In genomic region chr15:37099176-37099575, GRCm38 (mm10) we compare ENCODE assay signal across 21 mouse cellular contexts.
DNase-seq lines count a peak whose midpoint lies in the region; ATAC-seq and TF ChIP-seq lines count a peak whose summit lies in the region.
"Had no signal": no experiment of that assay in that cellular context is flagged by ENCODE, and none has a peak within 500 bp of the region (broad histone marks: within the 10 kb centered on the region; RNA-seq: fewer than 3 reads in every experiment).

No protein-coding gene starts in this region.

- no peak overlapping the region for H3K27ac ChIP-seq in kidney, embryonic 15.5 days
- H3K27ac ChIP-seq in kidney, embryonic 14.5 days (ENCODE audit: low read depth, low read length), result no peak overlapping the region
- peak overlapping the region; percentile 65 for H3K27ac ChIP-seq in MEL (ENCODE audit: control insufficient read depth, low read depth, low read length)
- H3K27ac ChIP-seq in liver, embryonic 13.5 days, result peak overlapping the region; percentile 58
- H3K27ac ChIP-seq: embryonic facial prominence, embryonic 13.5 days; forebrain, embryonic 12.5 days; heart, embryonic 10.5 days; hindbrain, embryonic 13.5 days had no signal

- peaks cover 4% of the 10 kb centered on the region; the same call in 1 of the 2 replicates for H3K4me1 ChIP-seq in kidney, embryonic 15.5 days
- H3K4me1 ChIP-seq in kidney, embryonic 14.5 days (ENCODE audit: control insufficient read depth, insufficient read depth, low read length), result no peaks in the 10 kb centered on the region
- peaks cover 15 to 16% of the 10 kb centered on the region in 2 experiments; a peak in 3 of 4 replicates for H3K4me1 ChIP-seq in MEL (ENCODE audit: control insufficient read depth in 1 of 2, insufficient read depth in 2 of 2, low read length in 2 of 2)
- peaks cover 27% of the 10 kb centered on the region for H3K4me1 ChIP-seq in liver, embryonic 13.5 days (replicated peaks)
- H3K4me1 ChIP-seq: embryonic facial prominence, embryonic 13.5 days; heart, embryonic 10.5 days had no signal

- 84% methylated on average over 1 of the region's 1 CpGs for WGBS in kidney, embryonic 15.5 days
- WGBS in kidney, embryonic 14.5 days, result 79% methylated on average over 1 of the region's 1 CpGs
- 86% methylated on average over 1 of the region's 1 CpGs for WGBS in liver, embryonic 13.5 days (ENCODE audit: insufficient replicate concordance)

- no peak overlapping the region for H3K4me2 ChIP-seq in kidney, embryonic 15.5 days
- H3K4me2 ChIP-seq in kidney, embryonic 14.5 days (replicated peaks; ENCODE audit: low read depth, low read length), result no peak overlapping the region
- H3K4me2 ChIP-seq in liver, embryonic 13.5 days, result peak overlapping the region; percentile 58; the same call in 1 of the 2 replicates

- no peak for TF ChIP-seq RAD21 in MEL (IDR thresholded peaks at IDR 0.05; ENCODE audit: low read depth, low read length)

- no peak overlapping the region for H3K9ac ChIP-seq in kidney, embryonic 15.5 days
- H3K9ac ChIP-seq in kidney, embryonic 14.5 days (ENCODE audit: low read depth, low read length), result no peak overlapping the region
- no peak overlapping the region for H3K9ac ChIP-seq in MEL (ENCODE audit: control insufficient read depth, low read depth, low read length, poor library complexity, severe bottlenecking)
- no peak overlapping the region for H3K9ac ChIP-seq in liver, embryonic 13.5 days
- H3K9ac ChIP-seq: embryonic facial prominence, embryonic 13.5 days; forebrain, embryonic 12.5 days; hindbrain, embryonic 13.5 days had no signal

- TF ChIP-seq EP300 in MEL (IDR thresholded peaks at IDR 0.05; ENCODE audit: low read depth in 1 of 2, low read length in 2 of 2), result no peak

- no peaks in the 10 kb centered on the region for H3K36me3 ChIP-seq in kidney, embryonic 15.5 days
- no peaks in the 10 kb centered on the region for H3K36me3 ChIP-seq in kidney, embryonic 14.5 days (ENCODE audit: control insufficient read depth, insufficient read depth, low read length)
- peaks cover 0 to 15% of the 10 kb centered on the region in 2 experiments; a peak in 2 of 4 replicates for H3K36me3 ChIP-seq in MEL (ENCODE audit: control insufficient read depth in 1 of 2, insufficient read depth in 2 of 2, low read length in 2 of 2)
- no peaks in the 10 kb centered on the region for H3K36me3 ChIP-seq in liver, embryonic 13.5 days
- H3K36me3 ChIP-seq: embryonic facial prominence, embryonic 13.5 days; forebrain, embryonic 12.5 days; heart, embryonic 10.5 days; hindbrain, embryonic 13.5 days had no signal

- no peaks in the 10 kb centered on the region for H3K9me3 ChIP-seq in kidney, embryonic 15.5 days (replicated peaks)
- no peaks in the 10 kb centered on the region for H3K9me3 ChIP-seq in kidney, embryonic 14.5 days (ENCODE audit: control insufficient read depth, low read length)
- no peaks in the 10 kb centered on the region for H3K9me3 ChIP-seq in MEL (replicated peaks; ENCODE audit: insufficient read depth, low read length)
- no peaks in the 10 kb centered on the region for H3K9me3 ChIP-seq in liver, embryonic 13.5 days (replicated peaks)
- H3K9me3 ChIP-seq: embryonic facial prominence, embryonic 13.5 days; forebrain, embryonic 12.5 days; heart, embryonic 10.5 days; hindbrain, embryonic 13.5 days had no signal

- DNase-seq in kidney, adult 11 months, result peak; percentile 47
- DNase-seq in kidney, postnatal 25 days, result peak; percentile 23 to 68
- DNase-seq in MEL (ENCODE audit: low read depth, low spot score), result no peak
- no peak for DNase-seq in liver, embryonic 13.5 days
- DNase-seq in right cerebral cortex, postnatal 10 days (ENCODE audit: low spot score in 2 of 2), result no peak
- DNase-seq: adrenal gland, adult 8-10 months; adrenal gland, postnatal 36 days; cerebellum, adult 11 months; cerebellum, adult 8-10 months; cerebellum, postnatal 25 days; gastrocnemius, postnatal 10 days; heart, adult 18-20 months; heart, postnatal 10 days; heart, postnatal 4 days had no signal

- ATAC-seq in kidney, embryonic 15.5 days (replicated peaks; ENCODE audit: low FRiP score), result no peak
- ATAC-seq in kidney, embryonic 14.5 days (ENCODE audit: low FRiP score, low TSS enrichment), result no peak
- ATAC-seq in liver, embryonic 13.5 days (ENCODE audit: low read depth), result no peak
- ATAC-seq in CD4-positive, CD25-positive, alpha-beta regulatory T cell, adult 4 months, result no peak

- TF ChIP-seq POLR2A in MEL (IDR thresholded peaks at IDR 0.05; ENCODE audit: control insufficient read depth in 1 of 2, insufficient read depth in 1 of 2, low read depth in 1 of 2, low read length in 2 of 2, poor library complexity in 1 of 2), result no peak

- no peaks in the 10 kb centered on the region for H3K79me2 ChIP-seq in MEL (ENCODE audit: control insufficient read depth, insufficient read depth, low read length, poor library complexity)

- H3K4me3 ChIP-seq in kidney, embryonic 15.5 days (replicated peaks), result no peak overlapping the region
- no peak overlapping the region for H3K4me3 ChIP-seq in kidney, embryonic 14.5 days (ENCODE audit: low read length)
- no peak overlapping the region for H3K4me3 ChIP-seq in MEL (ENCODE audit: control insufficient read depth in 1 of 2, insufficient read depth in 1 of 2, low read depth in 2 of 2, low read length in 2 of 2)
- H3K4me3 ChIP-seq in liver, embryonic 13.5 days (replicated peaks), result no peak overlapping the region
- H3K4me3 ChIP-seq: forebrain, embryonic 12.5 days had no signal

- no peaks in the 10 kb centered on the region for H3K27me3 ChIP-seq in kidney, embryonic 15.5 days
- no peaks in the 10 kb centered on the region for H3K27me3 ChIP-seq in kidney, embryonic 14.5 days (ENCODE audit: control insufficient read depth, insufficient read depth, low read length)
- H3K27me3 ChIP-seq in MEL (ENCODE audit: control insufficient read depth in 1 of 2, insufficient read depth in 2 of 2, low read length in 2 of 2), result no peaks in the 10 kb centered on the region
- no peaks in the 10 kb centered on the region for H3K27me3 ChIP-seq in liver, embryonic 13.5 days
- H3K27me3 ChIP-seq: embryonic facial prominence, embryonic 13.5 days; forebrain, embryonic 12.5 days; hindbrain, embryonic 13.5 days had no signal

- TF ChIP-seq CTCF in MEL (IDR thresholded peaks at IDR 0.05 in 2 of 3, conservative IDR thresholded peaks at IDR 0.05 in 1 of 3; ENCODE audit: control insufficient read depth in 1 of 3, insufficient read depth in 1 of 3, low read depth in 2 of 3, low read length in 3 of 3, poor library complexity in 1 of 3, severe bottlenecking in 1 of 3), result no peak

TF ChIP-seq in MEL, 35 proteins besides CTCF, POLR2A, EP300 and RAD21:
- TF ChIP-seq ETS1 (IDR thresholded peaks at IDR 0.05; ENCODE audit: low read depth, low read length) (no peak), SMC3 (IDR thresholded peaks at IDR 0.05; ENCODE audit: low read depth, low read length) (no peak), MYC (IDR thresholded peaks at IDR 0.05; ENCODE audit: low read depth, low read length) (no peak), ZKSCAN1 (IDR thresholded peaks at IDR 0.05; ENCODE audit: low read depth, low read length) (no peak), MEF2A (IDR thresholded peaks at IDR 0.05; ENCODE audit: extremely low read depth, insufficient replicate concordance, low read depth, low read length, poor library complexity, severe bottlenecking) (no peak), TBP (IDR thresholded peaks at IDR 0.05; ENCODE audit: low read depth, low read length) (no peak), CHD1 (IDR thresholded peaks at IDR 0.05; ENCODE audit: low read depth, low read length) (no peak), CHD2 (IDR thresholded peaks at IDR 0.05; ENCODE audit: low read length) (no peak), E2F4 (IDR thresholded peaks at IDR 0.05; ENCODE audit: borderline replicate concordance, low read depth, low read length) (no peak), ELF1 (IDR thresholded peaks at IDR 0.05; ENCODE audit: low read depth, low read length) (no peak), KAT2A (conservative IDR thresholded peaks at IDR 0.05; ENCODE audit: low read depth, low read length) (no peak), UBTF (IDR thresholded peaks at IDR 0.05; ENCODE audit: borderline replicate concordance, insufficient read depth, low read depth, low read length) (no peak), ZMIZ1 (IDR thresholded peaks at IDR 0.05; ENCODE audit: low read depth, low read length) (no peak), NELFE (IDR thresholded peaks at IDR 0.05; ENCODE audit: low read depth, low read length) (no peak), POLR2AphosphoS2 (IDR thresholded peaks at IDR 0.05; ENCODE audit: low read length) (no peak)

Comparison
In these comparisons a context has a peak if more than half of its experiments do, and no peak if none do; other contexts are left out.
1. DNase-seq: peak in kidney, adult 11 months (single experiment) and kidney, postnatal 25 days (2 of 2); none in MEL (single experiment), liver, embryonic 13.5 days (single experiment) and right cerebral cortex, postnatal 10 days (0 of 2).
2. H3K27ac ChIP-seq: peak in MEL (single experiment) and liver, embryonic 13.5 days (single experiment); none in kidney, embryonic 15.5 days (single experiment) and kidney, embryonic 14.5 days (single experiment).